9 mouse cellular contexts compared by ENCODE assay signal in genomic region chr9:71614643-71615042, GRCm38 (mm10). TPM values are rescaled to one million over a fixed set of nuclear protein-coding genes. Genes with fewer than 3 reads are reported as not detected.
DNase-seq lines count a peak whose midpoint lies in the region; ATAC-seq and TF ChIP-seq lines count a peak whose summit lies in the region.
"Had no signal": no experiment of that assay in that cellular context is flagged by ENCODE, and none has a peak within 500 bp of the region (broad histone marks: within the 10 kb centered on the region; RNA-seq: fewer than 3 reads in every experiment).

No protein-coding gene starts in this region.

- ATAC-seq in forebrain, embryonic 15.5 days (replicated peaks): no peak
- no peak for ATAC-seq in liver, embryonic 11.5 days (replicated peaks; ENCODE audit: low FRiP score)
- no peak for ATAC-seq in megakaryocyte-erythroid progenitor cell, adult 5-6 weeks (replicated peaks; ENCODE audit: low FRiP score, low TSS enrichment, poor library complexity, severe bottlenecking)

- H3K9me3 ChIP-seq in forebrain, embryonic 10.5 days: no peaks in the 10 kb centered on the region
- no peaks in the 10 kb centered on the region for H3K9me3 ChIP-seq in forebrain, embryonic 15.5 days
- H3K9me3 ChIP-seq in liver, embryonic 11.5 days (ENCODE audit: control insufficient read depth, low read length): no peaks in the 10 kb centered on the region
- H3K9me3 ChIP-seq: neural tube, embryonic 12.5 days had no signal

- H3K4me1 ChIP-seq in forebrain, embryonic 10.5 days: no peaks in the 10 kb centered on the region
- H3K4me1 ChIP-seq in forebrain, embryonic 15.5 days: no peaks in the 10 kb centered on the region
- H3K4me1 ChIP-seq in liver, embryonic 11.5 days (replicated peaks; ENCODE audit: control insufficient read depth, insufficient read depth, low read length): no peaks in the 10 kb centered on the region
- H3K4me1 ChIP-seq in small intestine, adult 2 months (ENCODE audit: control insufficient read depth, insufficient read depth, insufficient read length, low read length): peaks cover 7% of the 10 kb centered on the region; the same call in 1 of the 2 replicates
- H3K4me1 ChIP-seq: neural tube, embryonic 12.5 days had no signal

- 27% methylated on average over 2 of the region's 2 CpGs for WGBS in forebrain, embryonic 10.5 days
- WGBS in forebrain, embryonic 15.5 days: 34% methylated on average over 2 of the region's 2 CpGs
- 19% methylated on average over 2 of the region's 2 CpGs for WGBS in liver, embryonic 11.5 days
- WGBS in small intestine, adult 2 months: 22% methylated on average over 2 of the region's 2 CpGs

- no peaks in the 10 kb centered on the region for H3K36me3 ChIP-seq in forebrain, embryonic 10.5 days (replicated peaks)
- H3K36me3 ChIP-seq in forebrain, embryonic 15.5 days: no peaks in the 10 kb centered on the region
- no peaks in the 10 kb centered on the region for H3K36me3 ChIP-seq in liver, embryonic 11.5 days (ENCODE audit: control insufficient read depth, insufficient read depth, low read length)
- H3K36me3 ChIP-seq in small intestine, adult 2 months (ENCODE audit: control insufficient read depth, insufficient read depth, low read length): no peaks in the 10 kb centered on the region
- H3K36me3 ChIP-seq: neural tube, embryonic 12.5 days had no signal

- no peaks in the 10 kb centered on the region for H3K27me3 ChIP-seq in forebrain, embryonic 10.5 days (ENCODE audit: poor library complexity, severe bottlenecking)
- H3K27me3 ChIP-seq in forebrain, embryonic 15.5 days: no peaks in the 10 kb centered on the region
- H3K27me3 ChIP-seq in liver, embryonic 11.5 days (replicated peaks; ENCODE audit: control insufficient read depth, insufficient read depth, low read length): no peaks in the 10 kb centered on the region
- H3K27me3 ChIP-seq in small intestine, adult 2 months (ENCODE audit: control insufficient read depth, insufficient read depth, low read length): no peaks in the 10 kb centered on the region
- H3K27me3 ChIP-seq: neural tube, embryonic 12.5 days had no signal

- no peak overlapping the region for H3K4me2 ChIP-seq in forebrain, embryonic 15.5 days (replicated peaks)
- no peak overlapping the region for H3K4me2 ChIP-seq in liver, embryonic 11.5 days
- H3K4me2 ChIP-seq: neural tube, embryonic 12.5 days had no signal

- TF ChIP-seq CTCF in small intestine, adult 2 months (IDR thresholded peaks at IDR 0.05; ENCODE audit: extremely low read depth, insufficient read length, insufficient replicate concordance, low read depth, low read length): peak; percentile 75; the same call in 1 of the 2 replicates

- H3K9ac ChIP-seq in forebrain, embryonic 15.5 days (replicated peaks): no peak overlapping the region
- H3K9ac ChIP-seq in liver, embryonic 11.5 days (ENCODE audit: low read depth, low read length): no peak overlapping the region
- H3K9ac ChIP-seq: neural tube, embryonic 12.5 days had no signal

- H3K4me3 ChIP-seq in forebrain, embryonic 10.5 days: no peak overlapping the region
- no peak overlapping the region for H3K4me3 ChIP-seq in forebrain, embryonic 15.5 days
- no peak overlapping the region for H3K4me3 ChIP-seq in liver, embryonic 11.5 days (ENCODE audit: low read depth, low read length)
- no peak overlapping the region for H3K4me3 ChIP-seq in small intestine, adult 2 months (ENCODE audit: low read depth, low read length)
- H3K4me3 ChIP-seq: neural tube, embryonic 12.5 days had no signal

- DNase-seq in forebrain, embryonic 10.5 days (ENCODE audit: extremely low spot score, low spot score): peak; percentile 48
- DNase-seq in liver (peak; percentile 54), R1 (ENCODE audit: low read depth, low spot score) (peak; percentile 69)
- DNase-seq in liver, embryonic 11.5 days (ENCODE audit: low spot score): no peak
- DNase-seq in gastrocnemius, postnatal 10 days: peak; percentile 70

- no peak for TF ChIP-seq POLR2A in small intestine, adult 2 months (IDR thresholded peaks at IDR 0.05; ENCODE audit: low read depth, low read length)

- no peak overlapping the region for H3K27ac ChIP-seq in forebrain, embryonic 10.5 days
- H3K27ac ChIP-seq in forebrain, embryonic 15.5 days (replicated peaks): no peak overlapping the region
- no peak overlapping the region for H3K27ac ChIP-seq in liver, embryonic 11.5 days (ENCODE audit: low read depth, low read length)
- no peak overlapping the region for H3K27ac ChIP-seq in small intestine, adult 2 months (ENCODE audit: insufficient read depth, low read depth, low read length)
- H3K27ac ChIP-seq: neural tube, embryonic 12.5 days had no signal

RNA-seq across cellular contexts. Expression of gene Myzap, which starts 22.5 kb away (rescaled TPM):
- polyA plus RNA-seq in forebrain, embryonic 10.5 days (2016; fragmentation: Nextera tagmentation; extraction: Ambion mirVana): 3.5 and 4.0 TPM in 2 replicates
- 1.8 and 2.0 TPM in 2 replicates for polyA plus RNA-seq in forebrain, embryonic 15.5 days (2015; fragmentation: Nextera tagmentation; extraction: Ambion mirVana)
- 9.1 and 9.8 TPM in 2 replicates for polyA plus RNA-seq in liver, embryonic 11.5 days (2014; fragmentation: Nextera tagmentation; extraction: Ambion mirVana)
- total RNA-seq in gastrocnemius, postnatal 10 days (2021): 10 to 100 TPM; 11.1 to 14.1 TPM
- polyA plus RNA-seq in small intestine, adult 2 months (2012; rRNA removed): 3.5 and 14.2 TPM in 2 replicates
- total RNA-seq in megakaryocyte-erythroid progenitor cell, adult 5-6 weeks (2014; fragmentation: Nextera tagmentation): not detected in 2 replicates
- not detected in 2 replicates for total RNA-seq in megakaryocyte-erythroid progenitor cell, adult 5-6 weeks (2017)
